Mouse (Mus musculus) forebrain, embryonic 16.5 days (tissue): ENCODE results near the gene Fxyd7. TPM values are rescaled to one million over a fixed set of nuclear protein-coding genes. Genes with fewer than 3 reads are reported as not detected.

Source experiments
- ATAC-seq: fragments of 200-750 bp; cut with Nextera tagmentation; 2 replicates; pipeline ENCODE4 v1.8.0; 2017; ENCODE audit warnings: mild to moderate bottlenecking, moderate library complexity
- H3K27ac ChIP-seq: fragments of 300-500 bp; sonication (generic); 2 replicates; pipeline ENCODE4 v1.5.1; 2014; ENCODE audit warnings: low read length, control low read depth
- H3K27me3 ChIP-seq: fragments of 300-500 bp; sonication (generic); replicated peaks from 2 replicates; pipeline ENCODE4 v1.6.1; 2014; ENCODE audit warnings: low read length; ENCODE audit not compliant: control insufficient read depth, insufficient read depth
- H3K36me3 ChIP-seq: fragments of 300-500 bp; sonication (generic); 2 replicates; pipeline ENCODE4 v1.6.1; 2014; ENCODE audit not compliant: control insufficient read depth, insufficient read depth
- H3K4me1 ChIP-seq: fragments of 300-500 bp; sonication (generic); replicated peaks from 2 replicates; pipeline ENCODE4 v1.6.1; 2014; ENCODE audit warnings: low read length; ENCODE audit not compliant: control insufficient read depth, insufficient read depth
- H3K4me2 ChIP-seq: fragments of 300-500 bp; sonication (generic); 2 replicates; pipeline ENCODE4 v1.6.1; 2014; ENCODE audit warnings: mild to moderate bottlenecking, low read length, control low read depth
- H3K4me3 ChIP-seq: fragments of 300-500 bp; sonication (generic); replicated peaks from 2 replicates; pipeline ENCODE4 v1.5.1; 2014; ENCODE audit warnings: mild to moderate bottlenecking, low read length, control low read depth
- H3K9ac ChIP-seq: fragments of 300-500 bp; sonication (generic); replicated peaks from 2 replicates; pipeline ENCODE4 v1.6.1; 2014; ENCODE audit warnings: low read depth, low read length, control low read depth
- H3K9me3 ChIP-seq: fragments of 300-500 bp; sonication (generic); 2 replicates; pipeline ENCODE4 v1.6.1; 2016; ENCODE audit warnings: low read length; ENCODE audit not compliant: control insufficient read depth
- WGBS: fragments of 180-500 bp; shearing (Covaris S2); extraction: QIAGEN DNeasy Blood & Tissue Kit; methylation state at CpG from one replicate; pipeline ENCODE4 v1.1.7; 2014; 5-methylcytosine and 5-hydroxymethylcytosine counted together
- polyA plus RNA-seq: library from polyadenylated mRNA; unstranded; fragments of >200 nt; fragmentation: Nextera tagmentation; extraction: Ambion mirVana; gene quantifications from 2 replicates; pipeline ENCODE4 v1.2.1, GENCODE M21; 2015

Fxyd7 gene
- polyA plus RNA-seq, 1 experiment from 2014 or later: 95.0 TPM

DNA sequence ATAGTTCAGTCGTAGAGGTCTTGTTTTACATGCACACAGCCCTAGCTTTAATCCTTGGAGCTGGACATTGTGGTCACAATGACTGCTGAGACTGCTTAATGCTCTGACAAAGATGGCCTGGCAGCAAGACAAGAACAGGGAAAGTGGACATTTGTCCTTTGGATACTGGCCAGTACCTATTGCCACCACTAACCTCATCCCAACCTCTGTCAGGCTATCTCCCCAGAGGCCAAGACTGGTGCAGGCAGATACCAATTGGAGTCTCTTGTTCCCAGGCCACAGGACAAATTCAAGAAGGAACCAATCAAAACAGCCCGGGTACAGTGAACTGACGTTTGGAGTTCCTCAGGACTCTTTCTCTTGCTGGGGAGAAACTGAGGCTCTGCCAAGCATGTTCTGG is 36.9 kb upstream of the Fxyd7 start:
- Histone ChIP-seq H3K4me2 (no peak overlapping the region), H3K9ac (no peak overlapping the region), H3K36me3 (no peaks in the 10 kb centered on the region), H3K27ac (no peak overlapping the region), H3K4me3 (no peak overlapping the region), H3K27me3 (no peaks in the 10 kb centered on the region; the same call in 1 of the 2 replicates), H3K4me1 (no peaks in the 10 kb centered on the region), H3K9me3 (no peaks in the 10 kb centered on the region)
- WGBS: 67% methylated on average over 3 of the region's 3 CpGs
- ATAC-seq: no peak

- ATAC-seq: no peak
- Histone ChIP-seq H3K36me3 (no peaks in the 10 kb centered on the region), H3K9ac (no peak overlapping the region), H3K9me3 (no peaks in the 10 kb centered on the region), H3K27ac (no peak overlapping the region), H3K4me2 (no peak overlapping the region), H3K4me1 (no peaks in the 10 kb centered on the region), H3K27me3 (no peaks in the 10 kb centered on the region; the same call in 1 of the 2 replicates), H3K4me3 (no peak overlapping the region)
- WGBS: 65% methylated on average over 2 of the region's 2 CpGs
These were observed 36.0 kb upstream of the Fxyd7 start for GRCm38 (mm10) chr7:31087262-31087661.

DNA sequence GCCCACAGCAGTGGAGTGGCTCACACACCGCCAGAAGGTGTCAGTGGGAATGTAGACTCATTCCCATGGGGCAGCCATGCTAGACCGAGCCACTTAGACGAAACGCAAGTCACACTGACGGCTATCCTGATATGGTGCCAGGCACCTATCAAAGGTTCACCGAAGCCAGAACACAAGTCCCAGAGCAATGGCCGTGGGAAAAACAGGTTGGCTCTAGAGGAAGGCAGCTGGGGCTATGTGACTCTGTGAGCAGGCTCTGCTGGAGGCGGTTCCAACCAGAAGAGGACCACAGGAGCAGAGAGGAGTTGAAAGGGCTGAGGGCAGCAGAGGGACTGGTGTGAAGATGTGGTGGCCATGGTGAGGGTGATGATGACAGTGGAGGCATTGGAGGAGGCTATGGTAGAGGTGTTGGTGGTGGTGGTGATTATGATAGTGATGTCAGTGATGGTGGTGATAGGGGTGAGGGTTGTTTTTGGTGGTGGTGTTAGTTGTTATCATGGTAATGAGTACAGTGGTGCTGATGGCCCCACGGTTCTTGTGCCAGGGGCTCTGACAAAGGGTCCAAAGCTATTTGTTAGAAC is 35.0 kb upstream of the Fxyd7 start:
- H3K4me1 ChIP-seq: no peaks in the 10 kb centered on the region
- no peaks in the 10 kb centered on the region for H3K27me3 ChIP-seq
- no peak overlapping the region for H3K4me2 ChIP-seq
- ATAC-seq: no peak
- H3K9ac ChIP-seq: no peak overlapping the region
- H3K36me3 ChIP-seq: no peaks in the 10 kb centered on the region
- 92% methylated on average over 9 of the region's 9 CpGs for WGBS
- no peak overlapping the region for H3K27ac ChIP-seq
- H3K9me3 ChIP-seq: no peaks in the 10 kb centered on the region
- H3K4me3 ChIP-seq: no peak overlapping the region

DNA sequence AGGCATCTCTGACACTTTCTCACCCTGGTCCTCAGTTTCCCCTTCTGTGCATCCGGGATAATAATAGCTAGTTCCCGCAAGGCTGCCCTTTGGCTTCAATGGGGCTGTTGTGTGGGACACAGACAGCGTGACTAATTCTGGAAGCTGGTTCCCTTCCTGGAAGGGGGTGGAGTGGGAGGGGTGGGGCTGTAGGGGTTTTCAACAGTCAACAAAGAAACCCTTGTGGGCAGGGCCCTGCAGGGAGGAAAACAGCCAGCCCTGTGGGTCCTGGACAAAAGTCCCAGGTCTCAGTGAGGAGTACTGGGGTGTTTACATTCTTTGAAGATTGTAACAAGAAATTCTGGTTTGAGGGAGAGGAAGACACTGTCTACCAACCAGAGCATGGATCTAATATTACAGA is 33.9 kb upstream of the Fxyd7 start:
- Histone ChIP-seq H3K27me3 (no peaks in the 10 kb centered on the region), H3K36me3 (no peaks in the 10 kb centered on the region), H3K27ac (no peak overlapping the region), H3K9me3 (no peaks in the 10 kb centered on the region), H3K9ac (no peak overlapping the region), H3K4me1 (no peaks in the 10 kb centered on the region), H3K4me3 (no peak overlapping the region), H3K4me2 (no peak overlapping the region)
- 9% methylated on average over 3 of the region's 3 CpGs for WGBS
- ATAC-seq: no peak

DNA sequence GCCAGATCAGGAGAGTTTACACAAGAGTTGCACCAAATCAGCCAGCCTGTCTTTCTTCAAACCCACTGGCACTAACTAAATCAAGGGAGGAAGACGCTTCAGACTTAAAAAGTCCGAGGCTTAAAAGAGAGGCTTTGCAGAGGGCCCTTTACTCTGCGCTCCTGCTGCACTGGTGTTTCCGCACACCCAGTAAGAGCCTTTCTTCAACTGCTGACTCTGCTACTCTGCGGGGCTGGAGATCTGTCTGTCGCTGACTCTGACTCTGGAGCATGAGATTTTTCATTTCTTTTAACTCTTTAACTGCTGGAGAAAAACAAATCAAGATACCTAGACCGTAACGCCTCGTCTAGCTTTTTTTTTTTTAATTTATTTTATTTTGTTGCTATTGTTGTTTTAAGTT is 32.9 kb upstream of the Fxyd7 start:
- Histone ChIP-seq H3K9me3 (no peaks in the 10 kb centered on the region), H3K4me1 (no peaks in the 10 kb centered on the region), H3K36me3 (no peaks in the 10 kb centered on the region), H3K4me3 (no peak overlapping the region), H3K27ac (no peak overlapping the region), H3K4me2 (no peak overlapping the region), H3K27me3 (no peaks in the 10 kb centered on the region), H3K9ac (no peak overlapping the region)
- WGBS: 52% methylated on average over 9 of the region's 9 CpGs
- ATAC-seq: no peak

DNA sequence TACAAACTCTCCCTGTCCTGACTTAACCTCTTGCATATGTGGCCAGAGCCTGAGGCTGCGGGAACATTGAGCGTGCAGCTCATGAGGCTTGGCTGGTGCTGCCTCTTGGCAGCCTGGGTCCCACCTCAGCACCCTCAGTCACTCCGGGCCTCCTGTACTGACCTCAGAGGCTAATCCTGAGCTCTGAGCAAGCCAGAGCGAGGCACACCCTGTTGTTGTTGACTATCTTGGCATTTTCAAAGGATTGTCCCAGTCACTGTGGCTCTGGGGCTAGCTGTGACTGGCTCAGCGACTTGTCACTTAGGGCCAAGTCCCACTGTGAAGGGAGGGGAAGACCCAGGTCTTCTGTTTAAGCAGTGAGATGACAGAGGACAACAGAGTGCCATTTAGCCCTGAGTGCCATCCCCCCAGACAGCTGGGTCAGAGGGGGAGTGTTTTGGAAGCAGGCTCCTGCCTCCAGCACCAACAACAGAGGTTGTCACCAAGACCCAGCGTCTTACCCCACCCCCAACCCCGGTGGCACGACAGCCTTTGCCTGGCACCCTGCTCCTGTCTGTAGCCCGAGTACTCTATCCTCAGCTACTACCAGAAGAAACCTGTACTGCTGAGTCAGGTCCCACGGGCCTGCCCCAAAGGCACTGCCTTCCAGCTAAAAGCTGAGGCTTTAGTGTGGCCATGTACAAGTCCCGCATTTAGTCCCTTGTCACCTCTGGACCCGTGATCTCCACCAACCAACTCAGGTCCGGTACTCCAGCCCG is 31.7 kb upstream of the Fxyd7 start:
- Histone ChIP-seq H3K36me3 (no peaks in the 10 kb centered on the region), H3K4me3 (no peak overlapping the region), H3K27me3 (no peaks in the 10 kb centered on the region), H3K27ac (no peak overlapping the region), H3K9ac (no peak overlapping the region), H3K9me3 (no peaks in the 10 kb centered on the region), H3K4me1 (no peaks in the 10 kb centered on the region), H3K4me2 (no peak overlapping the region)
- ATAC-seq: no peak
- 64% methylated on average over 14 of the region's 14 CpGs for WGBS

DNA sequence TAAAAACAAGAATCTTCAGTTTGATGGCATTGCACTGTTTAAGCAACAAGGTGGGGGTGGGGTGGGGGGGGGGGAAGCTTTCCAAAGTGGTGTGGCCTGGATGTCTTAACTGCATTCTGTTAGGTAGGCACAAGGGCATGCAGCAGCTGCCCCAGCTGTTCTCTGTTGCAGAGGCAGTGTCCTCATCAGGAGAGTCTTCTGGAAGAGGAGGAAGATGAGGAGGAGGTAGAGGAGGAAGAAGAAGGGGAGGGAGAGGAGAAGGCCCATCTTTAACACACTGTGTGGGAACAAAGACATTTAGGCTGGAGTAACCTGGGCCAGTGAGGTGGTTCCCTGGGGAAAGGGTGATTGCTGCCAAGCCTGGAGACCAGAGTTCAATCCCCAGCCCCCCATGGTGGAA is 30.8 kb upstream of the Fxyd7 start:
- no peaks in the 10 kb centered on the region for H3K27me3 ChIP-seq
- H3K4me1 ChIP-seq: no peaks in the 10 kb centered on the region
- no peaks in the 10 kb centered on the region for H3K9me3 ChIP-seq
- no peak overlapping the region for H3K4me2 ChIP-seq
- no peak overlapping the region for H3K27ac ChIP-seq
- H3K36me3 ChIP-seq: no peaks in the 10 kb centered on the region
- no peak for ATAC-seq
- H3K9ac ChIP-seq: no peak overlapping the region
- no peak overlapping the region for H3K4me3 ChIP-seq

DNA sequence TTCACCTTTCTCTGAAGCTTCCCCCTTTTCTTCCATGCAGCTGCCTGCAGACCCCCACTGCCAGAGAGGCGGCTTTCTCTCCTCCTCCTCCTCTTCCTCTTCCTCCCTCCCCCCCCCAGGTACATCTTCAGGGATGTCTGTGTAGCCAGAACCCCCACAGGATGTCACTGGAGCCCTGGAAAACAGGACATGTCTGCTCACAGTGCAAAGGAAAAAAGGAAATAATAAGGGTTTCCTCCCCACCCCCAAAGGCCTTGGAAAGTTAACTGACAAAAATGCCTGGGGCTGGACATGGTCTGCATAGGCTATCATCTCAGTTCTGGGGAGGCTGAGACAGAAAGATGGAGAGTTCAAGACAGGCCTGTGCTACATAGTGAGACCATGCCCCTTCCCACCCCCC is 29.8 kb upstream of the Fxyd7 start:
- WGBS: 38% methylated on average over 1 of the region's 1 CpGs
- no peak for ATAC-seq

DNA sequence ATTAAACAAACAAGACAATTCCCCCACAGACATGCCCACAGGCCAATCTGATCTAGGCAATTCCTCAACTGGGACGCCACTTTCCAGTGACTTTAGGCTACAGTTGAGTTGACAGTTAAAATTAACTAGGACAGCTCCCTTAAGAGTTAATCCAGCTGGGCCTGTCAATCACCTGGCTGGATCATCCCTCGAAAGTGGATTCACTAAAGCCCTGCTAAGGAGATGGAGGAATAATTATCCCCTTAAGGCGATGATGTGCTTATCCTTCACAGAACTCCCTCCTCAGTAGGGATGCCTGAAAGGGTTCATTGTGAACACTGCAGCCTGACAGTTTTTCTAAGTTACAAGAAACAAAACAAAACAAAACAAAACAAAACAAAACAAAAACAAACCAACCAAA is 29.3 kb upstream of the Fxyd7 start:
- ATAC-seq: no peak
- WGBS: 33% methylated on average over 3 of the region's 3 CpGs
- no peak overlapping the region for H3K4me2 ChIP-seq
- H3K9ac ChIP-seq: no peak overlapping the region
- H3K27ac ChIP-seq: no peak overlapping the region
- H3K4me1 ChIP-seq: no peaks in the 10 kb centered on the region
- H3K9me3 ChIP-seq: no peaks in the 10 kb centered on the region
- no peaks in the 10 kb centered on the region for H3K36me3 ChIP-seq
- H3K4me3 ChIP-seq: no peak overlapping the region
- H3K27me3 ChIP-seq: no peaks in the 10 kb centered on the region

More for the DNA sequence above, 29.8 kb upstream of the Fxyd7 start:
- no peaks in the 10 kb centered on the region for H3K4me1 ChIP-seq
- H3K4me3 ChIP-seq: no peak overlapping the region
- H3K9me3 ChIP-seq: no peaks in the 10 kb centered on the region
- no peak overlapping the region for H3K9ac ChIP-seq
- H3K4me2 ChIP-seq: no peak overlapping the region
- H3K27ac ChIP-seq: no peak overlapping the region
- H3K27me3 ChIP-seq: no peaks in the 10 kb centered on the region
- H3K36me3 ChIP-seq: no peaks in the 10 kb centered on the region
